Mouse (Mus musculus): Measurements from ENCODE around the gene Gm17693.
"Not testable (repeated sequence)": the region's sequence is repeated elsewhere in the genome, so short reads cannot be mapped to it uniquely, and the experiment has no call there.

Gm17693 gene

DNA sequence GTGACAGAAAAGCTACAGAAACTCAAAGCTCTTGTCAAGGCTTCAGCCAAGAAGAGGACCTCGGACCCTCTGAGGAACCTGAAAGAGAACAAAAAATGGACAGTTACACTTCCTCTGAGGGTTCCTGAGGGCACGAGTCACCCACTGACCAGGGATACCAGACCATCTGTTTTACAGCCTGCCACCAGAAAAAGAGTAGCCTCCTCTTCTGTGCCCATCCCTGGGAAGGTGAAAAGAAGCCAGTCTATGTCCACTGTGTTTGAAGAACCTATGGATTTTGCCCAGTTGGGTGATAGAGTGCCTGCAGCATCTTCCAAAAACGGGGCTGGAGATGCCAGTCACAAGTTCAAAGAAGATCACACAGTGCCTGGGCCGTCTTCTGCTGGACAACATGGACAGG lies at the start of gene Gm17693:
TSS of gene Gm17693 (plus strand) at position 301 of the 400 bp plus-strand sequence.
- DNase-seq (ENCODE audit: low read depth) = not testable (repeated sequence)
